Mouse (Mus musculus): ENCODE data around the gene Usp12.

Usp12 gene

DNA sequence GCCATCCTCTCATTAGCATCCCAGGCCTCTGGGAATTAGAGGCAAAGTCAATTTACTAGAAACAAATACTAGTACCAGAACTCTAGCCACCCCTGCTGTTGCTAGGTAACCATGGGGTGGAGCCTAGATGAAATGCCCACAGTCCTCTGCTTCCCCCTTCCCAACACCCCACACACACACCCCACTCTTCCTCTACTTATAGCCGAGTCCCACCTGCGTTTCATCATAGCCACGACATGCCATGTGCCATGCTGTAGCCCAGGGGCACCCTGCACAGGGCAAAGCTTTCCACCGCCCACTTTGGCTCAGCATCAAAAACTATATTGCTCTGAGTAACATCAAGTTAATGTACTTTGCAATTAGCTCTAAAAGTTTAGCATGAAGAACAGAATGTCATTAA is 67.8 kb downstream of the Usp12 start:
- no peak for TF ChIP-seq CTCF (conservative IDR thresholded peaks at IDR 0.05; ENCODE audit: low read length)
- no peak for TF ChIP-seq NANOG (IDR thresholded peaks at IDR 0.05; ENCODE audit: borderline replicate concordance, low read length)
- H3K27me3 ChIP-seq (ENCODE audit: insufficient read depth, low read length), result 0 out of 2 replicates have a peak, but pooled peaks cover 3% of the 10 kb centered on the region
- H3K4me3 ChIP-seq (replicated peaks; ENCODE audit: low read length), result no peak overlapping the region
- H3K36me3 ChIP-seq (ENCODE audit: insufficient read depth, low read length), result no peaks in the 10 kb centered on the region
- peaks cover 12% of the 10 kb centered on the region; the same call in 1 of the 2 replicates for H3K9me3 ChIP-seq (ENCODE audit: low read length)
- H3K4me1 ChIP-seq (replicated peaks; ENCODE audit: low read depth, low read length), result peaks cover 10% of the 10 kb centered on the region

DNA sequence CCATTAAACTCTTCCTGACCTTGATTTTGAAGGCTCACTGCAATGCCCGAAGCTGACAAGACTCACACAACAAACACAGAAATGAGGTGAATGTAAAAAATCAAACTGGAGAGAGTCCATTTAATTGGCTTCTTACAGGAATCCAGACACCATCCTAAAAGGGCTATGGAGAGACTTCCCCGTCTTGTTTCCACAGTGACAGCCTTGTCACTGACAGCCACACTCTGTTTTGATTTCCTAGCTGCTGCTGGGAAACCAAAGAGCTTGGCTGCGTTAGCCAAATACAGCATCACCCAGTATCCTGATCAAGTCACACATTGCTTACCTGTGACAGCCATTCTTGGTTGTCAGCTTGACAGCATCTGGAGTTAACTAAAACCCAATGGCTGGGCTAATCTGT is 69.8 kb downstream of the Usp12 start:
- H3K36me3 ChIP-seq (ENCODE audit: insufficient read depth, low read length), result no peaks in the 10 kb centered on the region
- TF ChIP-seq NANOG (IDR thresholded peaks at IDR 0.05; ENCODE audit: borderline replicate concordance, low read length) (no peak), CTCF (conservative IDR thresholded peaks at IDR 0.05; ENCODE audit: low read length) (no peak), POU5F1 (IDR thresholded peaks at IDR 0.05; ENCODE audit: borderline replicate concordance, low read length) (no peak)
- H3K4me1 ChIP-seq (replicated peaks; ENCODE audit: low read depth, low read length), result peaks cover 16% of the 10 kb centered on the region
- H3K4me3 ChIP-seq (replicated peaks; ENCODE audit: low read length), result no peak overlapping the region
- H3K9me3 ChIP-seq (ENCODE audit: low read length), result peaks cover 12% of the 10 kb centered on the region; the same call in 1 of the 2 replicates
- 0 out of 2 replicates have a peak, but pooled peaks cover 6% of the 10 kb centered on the region for H3K27me3 ChIP-seq (ENCODE audit: insufficient read depth, low read length)

DNA sequence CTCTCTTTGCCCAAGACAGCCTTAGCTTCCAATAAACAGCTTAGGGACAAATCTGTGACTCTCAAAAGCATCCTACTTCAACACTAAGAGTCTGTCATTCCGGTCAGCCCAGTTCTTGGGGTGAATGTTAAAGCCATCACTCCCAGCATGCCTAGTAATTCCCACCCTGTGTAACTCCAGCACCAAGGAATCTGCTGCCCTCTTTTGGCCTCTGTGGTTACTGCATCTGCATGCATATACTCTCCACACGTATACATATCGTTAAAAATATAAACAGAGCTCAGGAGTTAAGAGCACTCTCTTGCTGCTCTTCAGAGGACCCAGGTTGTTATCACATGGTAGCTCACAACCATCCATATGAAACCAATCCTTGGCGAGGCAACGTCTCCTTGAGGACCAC is 71.4 kb downstream of the Usp12 start:
- Histone ChIP-seq H3K9me3 (ENCODE audit: low read length) (peaks cover 12% of the 10 kb centered on the region; the same call in 1 of the 2 replicates), H3K4me3 (replicated peaks; ENCODE audit: low read length) (no peak overlapping the region), H3K4me1 (replicated peaks; ENCODE audit: low read depth, low read length) (peaks cover 21% of the 10 kb centered on the region), H3K27me3 (ENCODE audit: insufficient read depth, low read length) (0 out of 2 replicates have a peak, but pooled peaks cover 6% of the 10 kb centered on the region), H3K36me3 (ENCODE audit: insufficient read depth, low read length) (no peaks in the 10 kb centered on the region)
- TF ChIP-seq CTCF (conservative IDR thresholded peaks at IDR 0.05; ENCODE audit: low read length), result peak; percentile 75
- no peak for TF ChIP-seq POU5F1 (IDR thresholded peaks at IDR 0.05; ENCODE audit: borderline replicate concordance, low read length)

DNA sequence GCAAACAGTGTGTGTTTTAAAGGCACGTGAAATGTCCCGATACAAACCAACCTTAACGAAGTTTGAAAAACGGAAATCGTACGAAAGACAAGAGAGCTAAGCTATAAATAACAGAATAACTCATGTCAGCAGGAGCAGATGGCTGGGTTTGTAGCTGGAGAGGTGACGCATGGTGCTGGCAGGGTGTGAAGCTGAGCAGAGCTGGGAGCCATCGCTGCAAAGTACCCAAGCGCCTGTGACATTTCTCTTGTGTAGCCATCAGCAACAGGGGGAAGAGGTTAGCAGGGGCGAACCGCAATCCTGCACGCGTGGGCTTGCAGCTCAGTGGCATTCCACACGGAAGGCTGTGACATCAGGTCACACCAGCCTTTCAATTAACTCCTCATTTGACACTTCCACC is 72.6 kb downstream of the Usp12 start:
- Histone ChIP-seq H3K9me3 (ENCODE audit: low read length) (peaks cover 12% of the 10 kb centered on the region; the same call in 1 of the 2 replicates), H3K36me3 (ENCODE audit: insufficient read depth, low read length) (no peaks in the 10 kb centered on the region), H3K4me1 (replicated peaks; ENCODE audit: low read depth, low read length) (peaks cover 21% of the 10 kb centered on the region), H3K27me3 (ENCODE audit: insufficient read depth, low read length) (peaks cover 9% of the 10 kb centered on the region), H3K4me3 (replicated peaks; ENCODE audit: low read length) (no peak overlapping the region)
- TF ChIP-seq POU5F1 (IDR thresholded peaks at IDR 0.05; ENCODE audit: borderline replicate concordance, low read length) (no peak), CTCF (conservative IDR thresholded peaks at IDR 0.05; ENCODE audit: low read length) (no peak), NANOG (IDR thresholded peaks at IDR 0.05; ENCODE audit: borderline replicate concordance, low read length) (no peak)

DNA sequence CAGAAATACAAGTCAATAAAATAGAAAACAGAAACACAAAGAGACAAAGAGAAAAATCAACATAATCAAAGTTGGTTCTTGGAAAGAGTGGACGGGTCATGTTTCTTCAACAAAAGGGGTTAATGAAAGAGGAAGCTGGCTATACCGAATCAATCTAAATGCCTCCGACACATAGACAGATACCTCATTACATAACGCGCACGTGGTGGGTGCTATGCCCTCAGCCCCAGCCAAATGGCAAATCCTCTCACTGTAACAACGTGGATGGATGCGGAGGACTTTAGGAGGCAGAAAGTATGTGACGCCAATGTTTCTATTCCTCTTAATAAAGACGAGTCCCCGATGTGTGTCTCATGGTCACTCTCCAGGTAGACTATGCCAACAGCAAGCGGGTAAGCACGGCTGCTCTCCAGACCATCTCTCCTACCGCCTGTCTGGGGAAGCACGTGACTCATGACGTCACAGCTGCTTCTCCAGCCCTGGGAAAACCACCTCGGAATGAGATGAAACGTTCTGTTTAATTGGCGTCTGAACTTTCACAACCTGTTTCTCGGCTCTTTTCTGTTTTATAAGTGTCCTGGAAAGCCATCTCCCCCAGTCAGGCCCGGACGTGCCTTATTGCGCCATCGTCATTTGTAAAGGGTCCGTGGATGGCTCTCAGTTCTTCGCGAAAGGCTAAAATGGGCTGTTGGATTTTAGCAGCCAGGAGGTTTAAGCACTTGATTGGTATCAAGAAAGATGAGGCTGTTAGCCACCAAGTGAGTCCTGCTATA is 75.0 kb downstream of the Usp12 start:
- peaks cover 12% of the 10 kb centered on the region; the same call in 1 of the 2 replicates for H3K9me3 ChIP-seq (ENCODE audit: low read length)
- H3K27me3 ChIP-seq (ENCODE audit: insufficient read depth, low read length), result peaks cover 17% of the 10 kb centered on the region
- H3K4me1 ChIP-seq (replicated peaks; ENCODE audit: low read depth, low read length), result peaks cover 13% of the 10 kb centered on the region
- no peaks in the 10 kb centered on the region for H3K36me3 ChIP-seq (ENCODE audit: insufficient read depth, low read length)
- TF ChIP-seq CTCF (conservative IDR thresholded peaks at IDR 0.05; ENCODE audit: low read length), result no peak
- TF ChIP-seq POU5F1 (IDR thresholded peaks at IDR 0.05; ENCODE audit: borderline replicate concordance, low read length), result no peak
- no peak for TF ChIP-seq NANOG (IDR thresholded peaks at IDR 0.05; ENCODE audit: borderline replicate concordance, low read length)
- H3K4me3 ChIP-seq (replicated peaks; ENCODE audit: low read length), result no peak overlapping the region

DNA sequence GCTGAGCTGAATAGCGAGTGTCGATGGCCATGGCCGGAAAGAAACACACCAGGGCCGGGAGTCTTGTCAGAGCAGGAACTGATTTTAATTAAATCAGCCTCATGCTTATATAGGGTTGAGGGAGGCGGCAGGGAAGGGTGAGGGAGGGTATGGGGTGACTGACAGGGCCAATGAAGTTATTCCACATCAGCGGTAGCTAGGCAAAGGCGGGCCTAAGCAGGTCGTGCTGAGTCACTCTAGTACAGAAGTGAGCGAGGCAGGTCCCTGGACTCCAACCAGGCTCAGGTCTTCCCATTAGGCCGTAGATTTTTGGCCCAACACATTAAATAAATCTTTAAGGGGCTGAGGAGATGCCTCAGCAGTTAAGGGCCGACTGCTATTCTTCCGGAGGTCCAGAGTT is 81.0 kb downstream of the Usp12 start:
- H3K9me3 ChIP-seq (ENCODE audit: low read length), result peaks cover 12% of the 10 kb centered on the region
- no peaks in the 10 kb centered on the region for H3K36me3 ChIP-seq (ENCODE audit: insufficient read depth, low read length)
- H3K4me1 ChIP-seq (replicated peaks; ENCODE audit: low read depth, low read length), result peaks cover 33% of the 10 kb centered on the region
- TF ChIP-seq NANOG (IDR thresholded peaks at IDR 0.05; ENCODE audit: borderline replicate concordance, low read length), result no peak
- no peak for TF ChIP-seq CTCF (conservative IDR thresholded peaks at IDR 0.05; ENCODE audit: low read length)
- TF ChIP-seq POU5F1 (IDR thresholded peaks at IDR 0.05; ENCODE audit: borderline replicate concordance, low read length), result no peak
- no peak overlapping the region for H3K4me3 ChIP-seq (replicated peaks; ENCODE audit: low read length)
- H3K27me3 ChIP-seq (ENCODE audit: insufficient read depth, low read length), result peaks cover 57% of the 10 kb centered on the region

DNA sequence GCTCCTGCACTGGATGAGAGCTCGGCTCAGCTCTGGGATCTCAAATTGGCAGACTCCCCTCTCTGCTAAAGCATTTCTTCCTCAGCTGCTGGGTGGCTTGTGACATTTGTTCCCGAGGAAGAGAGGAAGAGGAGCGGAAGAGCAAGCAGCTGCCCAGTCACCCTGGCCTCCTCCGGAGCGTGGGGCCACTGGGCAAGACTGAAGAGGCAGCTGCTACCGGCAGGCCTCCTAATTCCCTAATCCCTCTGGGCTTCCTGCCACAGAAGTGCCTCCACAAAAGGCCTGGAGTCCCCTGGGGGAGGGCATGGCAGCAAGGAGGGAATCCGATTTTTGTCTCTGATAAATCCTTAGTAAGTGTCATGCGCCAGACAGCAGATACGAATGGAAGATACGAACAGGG is 81.7 kb downstream of the Usp12 start:
- Histone ChIP-seq H3K27me3 (ENCODE audit: insufficient read depth, low read length) (peaks cover 63% of the 10 kb centered on the region), H3K4me1 (replicated peaks; ENCODE audit: low read depth, low read length) (peaks cover 41% of the 10 kb centered on the region), H3K9me3 (ENCODE audit: low read length) (peaks cover 12% of the 10 kb centered on the region), H3K4me3 (replicated peaks; ENCODE audit: low read length) (peak overlapping the region; percentile 56), H3K36me3 (ENCODE audit: insufficient read depth, low read length) (no peaks in the 10 kb centered on the region)
- TF ChIP-seq POU5F1 (IDR thresholded peaks at IDR 0.05; ENCODE audit: borderline replicate concordance, low read length), result no peak
- TF ChIP-seq NANOG (IDR thresholded peaks at IDR 0.05; ENCODE audit: borderline replicate concordance, low read length), result no peak
- no peak for TF ChIP-seq CTCF (conservative IDR thresholded peaks at IDR 0.05; ENCODE audit: low read length)

DNA sequence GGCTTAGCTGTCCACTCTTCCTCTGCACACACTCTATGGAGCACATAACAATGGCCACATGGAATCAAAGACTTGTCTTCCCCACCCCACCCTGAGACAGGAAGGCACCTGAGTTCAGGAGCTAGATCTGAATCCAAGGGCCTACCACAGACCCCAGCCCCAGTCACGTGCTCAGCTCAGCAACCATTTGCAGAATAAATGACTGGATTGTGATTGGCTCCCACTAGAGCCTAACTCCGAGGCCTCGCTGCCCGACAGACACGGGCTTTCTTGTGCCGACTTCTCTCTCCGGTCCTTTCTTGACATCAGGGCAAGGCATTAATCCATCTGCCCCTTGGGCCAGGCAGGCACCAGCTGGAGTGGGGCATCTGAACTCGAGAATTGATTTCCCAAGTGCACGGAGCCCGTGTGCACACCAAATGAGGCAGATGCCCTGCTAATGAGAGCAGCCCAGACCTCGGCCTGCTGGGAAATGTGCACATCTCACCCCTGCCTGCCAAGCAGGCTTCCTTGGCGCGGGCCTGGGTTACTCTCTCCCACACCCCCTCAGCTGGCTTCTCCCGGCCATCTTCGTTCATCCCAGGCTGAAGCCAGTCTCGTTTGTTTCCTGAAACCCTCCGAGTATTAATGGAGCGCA is 82.4 kb downstream of the Usp12 start:
- H3K4me1 ChIP-seq (replicated peaks; ENCODE audit: low read depth, low read length), result peaks cover 48% of the 10 kb centered on the region
- peaks cover 12% of the 10 kb centered on the region for H3K9me3 ChIP-seq (ENCODE audit: low read length)
- H3K4me3 ChIP-seq (replicated peaks; ENCODE audit: low read length), result peak overlapping the region; percentile 56
- H3K36me3 ChIP-seq (ENCODE audit: insufficient read depth, low read length), result no peaks in the 10 kb centered on the region
- TF ChIP-seq NANOG (IDR thresholded peaks at IDR 0.05; ENCODE audit: borderline replicate concordance, low read length) (no peak), POU5F1 (IDR thresholded peaks at IDR 0.05; ENCODE audit: borderline replicate concordance, low read length) (no peak), CTCF (conservative IDR thresholded peaks at IDR 0.05; ENCODE audit: low read length) (no peak)
- H3K27me3 ChIP-seq (ENCODE audit: insufficient read depth, low read length), result peaks cover 61% of the 10 kb centered on the region
